Mouse (Mus musculus): ENCODE data around the gene H2al1h. TPM values are rescaled to one million over a fixed set of nuclear protein-coding genes. Genes with fewer than 3 reads are reported as not detected.
A peak's percentile ranks its signal among the peaks of the same experiment; 100 is the strongest.
"Not testable (repeated sequence)": the region's sequence is repeated elsewhere in the genome, so short reads cannot be mapped to it uniquely, and the experiment has no call there.

Gene H2al1h
- total RNA-seq (2021): not detected

DNA sequence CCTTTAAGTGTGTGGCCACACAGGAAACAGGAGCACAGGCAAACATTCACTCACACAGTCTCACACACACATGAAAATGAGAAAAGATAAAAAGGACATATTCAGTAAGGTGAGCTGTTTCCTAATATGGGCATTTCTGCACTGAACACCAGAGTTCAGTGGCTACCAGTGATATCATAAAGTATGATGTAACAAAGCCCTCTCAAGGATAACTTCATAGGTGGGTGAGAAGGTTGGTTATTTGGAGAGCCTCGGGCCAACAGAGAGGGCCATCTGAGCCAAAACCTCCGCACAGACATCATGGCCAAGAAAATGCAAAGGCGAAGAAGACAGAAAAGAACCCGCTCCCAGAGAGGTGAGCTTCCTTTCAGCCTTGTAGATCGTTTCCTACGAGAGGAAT, at the start of gene H2al1h:
H2al1h (plus strand) TSS at position 301 of the 400 bp plus-strand sequence.
- intact Hi-C loops (cut with DNase I); DNase-seq (ENCODE audit: low spot score in 2 of 2): not testable (repeated sequence)

DNA sequence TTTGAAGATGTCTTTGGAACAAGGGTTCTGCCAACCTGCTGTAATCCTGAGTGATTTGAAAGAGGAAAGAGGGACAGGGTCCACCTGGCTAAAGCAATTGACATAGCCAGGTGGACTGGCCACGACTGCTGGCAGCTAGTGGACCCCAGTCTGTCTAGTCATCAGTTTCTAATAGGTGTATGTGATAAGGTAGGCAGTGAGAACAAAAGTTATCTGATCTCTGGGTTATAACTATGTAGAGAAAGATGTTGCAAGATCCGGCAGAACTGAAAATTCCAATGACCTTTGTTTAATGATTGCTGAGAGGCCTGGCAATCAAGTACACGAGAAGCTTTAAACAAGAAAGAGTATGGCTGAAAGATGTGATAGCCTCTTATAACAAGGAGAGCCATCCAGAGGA, 48.1 kb upstream of the H2al1h start:
- intact Hi-C loops (cut with DNase I): no loop called here
- DNase-seq (ENCODE audit: low spot score in 2 of 2): no peak

DNA sequence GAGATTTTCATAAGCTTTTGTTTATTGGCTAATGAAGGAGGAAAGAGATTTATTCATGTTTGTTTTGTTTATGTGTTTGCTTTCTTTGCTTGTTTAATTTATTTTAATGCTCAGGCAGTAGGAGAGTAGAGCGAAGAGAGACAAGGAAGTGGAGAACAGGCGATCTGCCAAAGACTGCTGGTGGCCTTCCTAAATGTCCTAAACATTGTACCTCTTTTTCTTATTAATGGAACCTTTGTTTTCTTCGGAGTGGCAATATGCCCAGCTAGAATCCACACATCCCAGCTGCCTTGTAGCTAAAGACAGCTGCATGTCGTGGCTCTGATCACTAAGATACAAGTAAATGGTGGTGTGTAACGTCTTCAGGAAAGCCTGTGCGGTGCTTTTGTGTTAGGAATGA, 44.2 kb upstream of the H2al1h start:
- intact Hi-C loops (cut with DNase I): no loop called here
- no peak for DNase-seq (ENCODE audit: low spot score in 2 of 2)

DNA sequence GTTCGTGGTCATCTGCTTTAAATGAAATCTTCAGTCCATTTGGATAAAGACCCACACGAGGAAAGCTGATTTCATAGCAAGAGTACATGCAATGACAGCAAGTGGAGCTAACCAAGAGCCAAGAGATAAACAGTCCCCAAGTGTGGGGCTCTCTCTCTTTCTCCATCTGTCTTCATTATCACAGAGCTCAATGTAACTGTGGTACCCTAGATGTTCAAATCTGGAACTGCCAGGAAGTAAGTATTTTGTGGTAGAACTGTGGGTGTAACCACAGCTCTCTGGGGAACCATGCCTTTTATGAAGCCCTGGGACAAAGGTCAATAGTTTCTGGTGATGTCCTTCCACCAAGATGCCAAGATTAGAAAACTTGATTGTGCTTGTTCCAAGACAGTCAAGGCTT, 40.6 kb upstream of the H2al1h start:
- peak in 1 of 2 experiments; percentile 27 for DNase-seq (ENCODE audit: low spot score in 2 of 2)
- intact Hi-C loops (cut with DNase I): no loop called here

DNA sequence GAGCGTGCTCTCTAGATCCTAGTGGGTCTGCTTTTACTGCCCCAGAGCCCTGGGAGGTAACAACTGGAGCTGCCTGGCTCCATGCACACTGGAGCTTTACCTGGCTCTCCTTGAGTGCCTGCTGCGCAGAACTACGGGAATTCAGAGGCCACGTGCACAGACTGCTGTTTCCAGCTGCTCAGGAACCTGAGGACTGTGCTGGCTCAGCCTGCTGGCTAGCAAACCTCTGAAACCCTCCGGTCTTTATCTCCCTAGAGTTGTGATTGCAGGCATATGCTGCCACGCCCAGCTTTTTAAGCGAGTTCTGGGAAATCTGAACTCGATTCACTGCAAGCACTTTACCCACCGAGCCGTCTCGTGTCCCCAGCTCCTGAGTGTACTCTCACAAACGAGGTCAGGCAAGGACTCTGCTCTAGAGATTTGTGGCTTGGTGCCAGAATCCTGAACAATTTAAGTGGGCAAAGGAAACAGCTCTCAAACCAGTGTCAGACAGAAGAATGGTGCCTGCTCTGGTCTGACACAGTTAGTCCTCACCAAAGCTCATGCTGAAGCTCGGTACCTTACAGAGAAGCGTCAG, 32.9 kb upstream of the H2al1h start:
- DNase-seq (ENCODE audit: low spot score in 2 of 2): no peak
- intact Hi-C loops (cut with DNase I): no loop called here

DNA sequence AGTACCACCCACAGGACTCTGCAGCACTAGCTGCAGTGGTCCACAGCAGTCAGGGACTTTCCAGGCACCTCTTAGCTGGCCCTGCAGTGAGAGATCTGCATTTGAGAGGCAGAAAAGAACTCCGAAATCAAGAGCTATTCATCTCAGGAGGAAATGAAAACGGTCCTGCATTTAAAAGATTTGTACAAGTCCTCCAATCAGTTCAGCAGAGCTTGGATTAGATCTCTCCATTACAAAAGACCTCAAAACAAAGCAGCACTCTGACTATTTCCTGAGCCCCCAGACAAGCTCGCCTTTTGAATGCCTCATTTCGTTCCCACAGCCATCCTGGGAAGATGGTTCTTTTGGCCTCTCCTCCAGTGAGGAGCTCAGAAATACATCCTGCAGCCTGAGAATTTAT, 32.0 kb upstream of the H2al1h start:
- intact Hi-C loops (cut with DNase I): no loop called here
- DNase-seq (ENCODE audit: low spot score in 2 of 2): no peak

DNA sequence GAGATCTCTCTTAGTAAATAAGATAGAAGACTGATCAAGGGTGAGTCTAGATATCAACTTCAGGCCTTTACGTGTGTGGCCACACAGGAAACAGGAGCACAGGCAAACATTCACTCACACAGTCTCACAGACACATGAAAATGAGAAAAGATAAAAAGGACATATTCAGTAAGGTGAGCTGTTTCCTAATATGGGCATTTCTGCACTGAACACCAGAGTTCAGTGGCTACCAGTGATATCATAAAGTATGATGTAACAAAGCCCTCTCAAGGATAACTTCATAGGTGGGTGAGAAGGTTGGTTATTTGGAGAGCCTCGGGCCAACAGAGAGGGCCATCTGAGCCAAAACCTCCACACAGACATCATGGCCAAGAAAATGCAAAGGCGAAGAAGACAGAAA, 22.3 kb upstream of the H2al1h start, which contains the start of gene H2al1a:
H2al1a (plus strand) TSS at position 301 of the 400 bp plus-strand sequence.
- intact Hi-C loops (cut with DNase I); DNase-seq (ENCODE audit: low spot score in 2 of 2): not testable (repeated sequence)

DNA sequence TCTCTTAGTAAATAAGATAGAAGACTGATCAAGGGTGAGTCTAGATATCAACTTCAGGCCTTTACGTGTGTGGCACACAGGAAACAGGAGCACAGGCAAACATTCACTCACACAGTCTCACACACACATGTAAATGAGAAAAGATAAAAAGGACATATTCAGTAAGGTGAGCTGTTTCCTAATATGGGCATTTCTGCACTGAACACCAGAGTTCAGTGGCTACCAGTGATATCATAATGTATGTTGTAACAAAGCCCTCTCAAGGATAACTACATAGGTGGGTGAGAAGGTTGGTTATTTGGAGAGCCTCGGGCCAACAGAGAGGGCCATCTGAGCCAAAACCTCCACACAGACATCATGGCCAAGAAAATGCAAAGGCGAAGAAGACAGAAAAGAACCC, 19.2 kb upstream of the H2al1h start, which contains the start of gene H2al1b:
H2al1b (plus strand) TSS at position 301 of the 400 bp plus-strand sequence.
- intact Hi-C loops (cut with DNase I); DNase-seq (ENCODE audit: low spot score in 2 of 2): not testable (repeated sequence)

DNA sequence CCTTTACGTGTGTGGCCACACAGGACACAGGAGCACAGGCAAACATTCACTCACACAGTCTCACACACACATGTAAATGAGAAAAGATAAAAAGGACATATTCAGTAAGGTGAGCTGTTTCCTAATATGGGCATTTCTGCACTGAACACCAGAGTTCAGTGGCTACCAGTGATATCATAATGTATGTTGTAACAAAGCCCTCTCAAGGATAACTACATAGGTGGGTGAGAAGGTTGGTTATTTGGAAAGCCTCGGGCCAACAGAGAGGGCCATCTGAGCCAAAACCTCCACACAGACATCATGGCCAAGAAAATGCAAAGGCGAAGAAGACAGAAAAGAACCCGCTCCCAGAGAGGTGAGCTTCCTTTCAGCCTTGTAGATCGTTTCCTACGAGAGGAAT, 15.9 kb upstream of the H2al1h start, which contains the start of gene H2al1c:
H2al1c (plus strand) TSS at position 301 of the 400 bp plus-strand sequence.
- DNase-seq (ENCODE audit: low spot score in 2 of 2); intact Hi-C loops (cut with DNase I): not testable (repeated sequence)

DNA sequence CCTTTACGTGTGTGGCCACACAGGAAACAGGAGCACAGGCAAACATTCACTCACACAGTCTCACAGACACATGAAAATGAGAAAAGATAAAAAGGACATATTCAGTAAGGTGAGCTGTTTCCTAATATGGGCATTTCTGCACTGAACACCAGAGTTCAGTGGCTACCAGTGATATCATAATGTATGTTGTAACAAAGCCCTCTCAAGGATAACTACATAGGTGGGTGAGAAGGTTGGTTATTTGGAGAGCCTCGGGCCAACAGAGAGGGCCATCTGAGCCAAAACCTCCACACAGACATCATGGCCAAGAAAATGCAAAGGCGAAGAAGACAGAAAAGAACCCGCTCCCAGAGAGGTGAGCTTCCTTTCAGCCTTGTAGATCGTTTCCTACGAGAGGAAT, 12.8 kb upstream of the H2al1h start, which contains the start of gene H2al1d:
H2al1d (plus strand) TSS at position 301 of the 400 bp plus-strand sequence.
- DNase-seq (ENCODE audit: low spot score in 2 of 2); intact Hi-C loops (cut with DNase I): not testable (repeated sequence)

DNA sequence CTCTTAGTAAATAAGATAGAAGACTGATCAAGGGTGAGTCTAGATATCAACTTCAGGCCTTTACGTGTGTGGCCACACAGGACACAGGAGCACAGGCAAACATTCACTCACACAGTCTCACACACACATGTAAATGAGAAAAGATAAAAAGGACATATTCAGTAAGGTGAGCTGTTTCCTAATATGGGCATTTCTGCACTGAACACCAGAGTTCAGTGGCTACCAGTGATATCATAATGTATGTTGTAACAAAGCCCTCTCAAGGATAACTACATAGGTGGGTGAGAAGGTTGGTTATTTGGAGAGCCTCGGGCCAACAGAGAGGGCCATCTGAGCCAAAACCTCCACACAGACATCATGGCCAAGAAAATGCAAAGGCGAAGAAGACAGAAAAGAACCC, 9.7 kb upstream of the H2al1h start, which contains the start of gene H2al1e:
H2al1e (plus strand) TSS at position 301 of the 400 bp plus-strand sequence.
- DNase-seq (ENCODE audit: low spot score in 2 of 2); intact Hi-C loops (cut with DNase I): not testable (repeated sequence)

DNA sequence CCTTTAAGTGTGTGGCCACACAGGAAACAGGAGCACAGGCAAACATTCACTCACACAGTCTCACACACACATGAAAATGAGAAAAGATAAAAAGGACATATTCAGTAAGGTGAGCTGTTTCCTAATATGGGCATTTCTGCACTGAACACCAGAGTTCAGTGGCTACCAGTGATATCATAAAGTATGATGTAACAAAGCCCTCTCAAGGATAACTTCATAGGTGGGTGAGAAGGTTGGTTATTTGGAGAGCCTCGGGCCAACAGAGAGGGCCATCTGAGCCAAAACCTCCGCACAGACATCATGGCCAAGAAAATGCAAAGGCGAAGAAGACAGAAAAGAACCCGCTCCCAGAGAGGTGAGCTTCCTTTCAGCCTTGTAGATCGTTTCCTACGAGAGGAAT, 6.4 kb upstream of the H2al1h start, which contains the start of gene H2al1f:
H2al1f (plus strand) TSS at position 301 of the 400 bp plus-strand sequence.
- intact Hi-C loops (cut with DNase I); DNase-seq (ENCODE audit: low spot score in 2 of 2): not testable (repeated sequence)

DNA sequence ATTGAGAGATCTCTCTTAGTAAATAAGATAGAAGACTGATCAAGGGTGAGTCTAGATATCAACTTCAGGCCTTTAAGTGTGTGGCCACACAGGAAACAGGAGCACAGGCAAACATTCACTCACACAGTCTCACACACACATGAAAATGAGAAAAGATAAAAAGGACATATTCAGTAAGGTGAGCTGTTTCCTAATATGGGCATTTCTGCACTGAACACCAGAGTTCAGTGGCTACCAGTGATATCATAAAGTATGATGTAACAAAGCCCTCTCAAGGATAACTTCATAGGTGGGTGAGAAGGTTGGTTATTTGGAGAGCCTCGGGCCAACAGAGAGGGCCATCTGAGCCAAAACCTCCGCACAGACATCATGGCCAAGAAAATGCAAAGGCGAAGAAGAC, 3.3 kb upstream of the H2al1h start, which contains the start of gene H2al1g:
H2al1g (plus strand) TSS at position 301 of the 400 bp plus-strand sequence.
- DNase-seq (ENCODE audit: low spot score in 2 of 2); intact Hi-C loops (cut with DNase I): not testable (repeated sequence)

DNA sequence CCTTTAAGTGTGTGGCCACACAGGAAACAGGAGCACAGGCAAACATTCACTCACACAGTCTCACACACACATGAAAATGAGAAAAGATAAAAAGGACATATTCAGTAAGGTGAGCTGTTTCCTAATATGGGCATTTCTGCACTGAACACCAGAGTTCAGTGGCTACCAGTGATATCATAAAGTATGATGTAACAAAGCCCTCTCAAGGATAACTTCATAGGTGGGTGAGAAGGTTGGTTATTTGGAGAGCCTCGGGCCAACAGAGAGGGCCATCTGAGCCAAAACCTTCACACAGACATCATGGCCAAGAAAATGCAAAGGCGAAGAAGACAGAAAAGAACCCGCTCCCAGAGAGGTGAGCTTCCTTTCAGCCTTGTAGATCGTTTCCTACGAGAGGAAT, 3.1 kb downstream of the H2al1h start, which contains the start of gene H2al1i:
H2al1i (plus strand) TSS at position 301 of the 400 bp plus-strand sequence.
- intact Hi-C loops (cut with DNase I): not testable (repeated sequence)

DNA sequence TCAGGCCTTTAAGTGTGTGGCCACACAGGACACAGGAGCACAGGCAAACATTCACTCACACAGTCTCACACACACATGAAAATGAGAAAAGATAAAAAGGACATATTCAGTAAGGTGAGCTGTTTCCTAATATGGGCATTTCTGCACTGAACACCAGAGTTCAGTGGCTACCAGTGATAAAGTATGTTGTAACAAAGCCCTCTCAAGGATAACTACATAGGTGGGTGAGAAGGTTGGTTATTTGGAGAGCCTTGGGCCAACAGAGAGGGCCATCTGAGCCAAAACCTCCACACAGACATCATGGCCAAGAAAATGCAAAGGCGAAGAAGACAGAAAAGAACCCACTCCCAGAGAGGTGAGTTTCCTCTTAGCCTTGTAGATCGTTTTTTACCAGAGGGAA, 6.2 kb downstream of the H2al1h start, which contains the start of gene H2al1j:
H2al1j (plus strand) TSS at position 301 of the 400 bp plus-strand sequence.
- intact Hi-C loops (cut with DNase I): not testable (repeated sequence)

More for the DNA sequence above, 3.1 kb downstream of the H2al1h start, which contains the start of gene H2al1i:
- DNase-seq (ENCODE audit: low spot score in 2 of 2): not testable (repeated sequence)

DNA sequence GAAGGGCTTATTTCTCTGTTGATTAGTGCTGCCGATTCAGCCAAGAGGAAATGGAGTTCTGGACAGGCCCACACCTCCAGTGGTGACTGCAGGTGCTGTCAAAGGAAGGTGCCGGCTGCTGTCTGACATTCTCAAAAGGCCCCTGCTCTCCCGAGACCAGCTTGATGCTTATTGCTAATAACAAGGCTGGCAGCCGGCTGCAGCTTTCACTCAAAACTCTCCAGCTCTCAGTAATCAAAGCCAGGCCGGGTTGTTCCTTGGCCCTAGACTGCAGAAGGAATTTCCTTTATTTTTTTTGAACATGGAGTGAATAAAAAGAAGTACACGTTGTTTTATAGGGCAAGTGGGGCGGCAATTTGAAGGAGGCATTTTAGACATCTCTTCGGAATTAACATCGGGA, 24.5 kb downstream of the H2al1h start:
- DNase-seq (ENCODE audit: low spot score in 2 of 2): peak in 1 of 2 experiments; percentile 6
- intact Hi-C loops (cut with DNase I): no loop called here

More for the DNA sequence above, 6.2 kb downstream of the H2al1h start, which contains the start of gene H2al1j:
- not testable (repeated sequence) for DNase-seq (ENCODE audit: low spot score in 2 of 2)

DNA sequence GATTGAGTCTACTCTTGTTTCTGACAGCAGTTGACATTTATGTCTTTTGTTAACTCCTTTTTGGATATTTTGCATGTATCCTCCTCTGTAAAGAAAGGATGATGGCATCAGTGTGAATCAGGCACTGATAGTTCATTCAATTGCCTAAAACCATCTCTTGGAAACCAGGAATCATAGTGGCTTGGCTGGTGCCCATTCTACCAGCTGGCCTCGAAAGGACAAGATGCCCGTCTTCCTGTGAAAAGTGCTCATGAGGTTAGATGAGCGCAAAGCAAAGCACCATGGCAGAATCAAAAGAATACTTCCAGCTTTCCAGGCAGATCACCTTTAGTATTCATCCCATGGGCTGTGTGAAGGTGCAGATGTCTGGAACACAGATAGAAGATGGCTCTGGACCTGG, 25.5 kb downstream of the H2al1h start:
- intact Hi-C loops (cut with DNase I): no loop called here
- DNase-seq (ENCODE audit: low spot score in 2 of 2): no peak

DNA sequence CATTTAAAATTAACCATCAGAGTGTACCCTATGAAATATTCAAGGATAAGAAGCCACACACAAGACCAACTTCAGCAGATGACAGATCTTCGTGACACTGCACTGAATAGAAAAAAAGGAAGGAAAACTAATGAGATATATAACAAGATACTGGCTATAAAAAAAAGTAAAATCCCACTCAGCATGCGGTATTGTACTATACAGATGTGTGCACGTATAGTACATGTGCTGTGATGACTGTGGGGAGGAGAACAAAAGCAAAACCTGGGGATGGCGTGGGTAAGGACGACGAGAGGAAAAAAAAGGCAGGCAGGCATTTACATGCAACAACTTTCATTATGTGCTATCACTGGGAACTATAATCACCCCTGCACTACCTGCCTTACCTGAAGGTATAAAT, 39.5 kb downstream of the H2al1h start:
- intact Hi-C loops (cut with DNase I): no loop called here

DNA sequence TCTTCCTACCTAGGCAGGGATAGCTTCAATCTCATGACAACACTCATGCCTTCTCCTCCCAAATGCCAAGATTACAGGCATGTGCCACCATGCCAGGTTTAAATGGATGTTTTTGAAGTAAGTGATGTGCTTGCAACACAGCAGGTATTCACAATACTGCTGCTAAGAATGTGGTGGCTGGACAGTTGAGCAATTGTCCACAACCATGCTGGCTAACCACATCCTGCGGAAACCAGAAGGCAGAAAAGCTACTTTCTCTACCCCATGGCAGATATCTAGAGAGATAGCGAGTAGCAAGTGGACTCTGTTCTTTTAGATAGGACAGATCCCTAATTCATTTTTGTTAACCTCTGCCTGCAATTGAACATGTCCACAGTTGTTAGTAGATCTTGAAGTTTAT, 40.0 kb downstream of the H2al1h start:
- no peak for DNase-seq (ENCODE audit: low spot score in 2 of 2)
- intact Hi-C loops (cut with DNase I): no loop called here

More for the DNA sequence above, 39.5 kb downstream of the H2al1h start:
- no peak for DNase-seq (ENCODE audit: low spot score in 2 of 2)

DNA sequence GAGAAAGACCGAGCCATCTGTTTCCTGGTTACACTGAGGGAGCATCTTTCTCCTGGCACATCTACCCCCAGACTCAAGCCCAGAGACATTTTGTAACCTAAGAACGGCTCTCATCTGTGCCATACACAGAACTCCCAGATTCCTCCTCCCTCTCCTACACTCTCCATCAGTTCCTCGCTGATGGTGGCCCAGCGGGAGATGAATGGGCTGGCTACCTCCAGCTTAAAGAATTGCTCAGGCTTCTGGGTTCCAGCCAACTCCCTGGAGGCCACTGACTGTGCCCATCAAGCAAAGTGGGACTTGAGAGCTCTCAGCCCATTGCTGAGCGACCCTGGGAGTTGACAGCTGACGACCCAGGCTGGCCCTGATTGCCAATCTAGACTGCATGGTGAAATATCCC, 42.6 kb downstream of the H2al1h start:
- no peak for DNase-seq (ENCODE audit: low spot score in 2 of 2)
- intact Hi-C loops (cut with DNase I): no loop called here

DNA sequence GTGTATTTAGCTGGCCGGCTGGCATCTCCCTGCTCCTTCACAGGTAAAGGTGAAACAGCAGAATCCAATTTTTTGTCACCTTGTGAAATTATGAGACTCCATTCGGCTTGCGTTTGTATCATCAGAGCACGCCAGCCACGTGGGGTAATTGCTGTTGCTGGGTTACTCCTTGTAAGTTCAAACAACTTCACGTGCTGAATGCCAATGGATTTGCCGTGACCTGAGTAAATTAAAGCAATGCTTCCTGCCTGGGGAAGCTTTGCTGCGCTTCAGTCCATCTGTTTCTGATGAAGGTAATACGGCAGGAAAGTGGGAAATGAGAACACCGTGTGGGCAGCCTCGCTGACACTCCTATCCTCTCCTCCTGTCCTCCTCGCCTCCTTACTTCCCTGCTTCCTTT, 43.9 kb downstream of the H2al1h start:
- intact Hi-C loops (cut with DNase I): no loop called here
- no peak for DNase-seq (ENCODE audit: low spot score in 2 of 2)
